Mouse (Mus musculus) stomach, embryonic 14.5 days (tissue): Measurements from ENCODE around the gene Trem3. TPM values are rescaled to one million over a fixed set of nuclear protein-coding genes. Genes with fewer than 3 reads are reported as not detected.

ENCODE experiments used
- ATAC-seq: fragments of 200-750 bp; cut with Nextera tagmentation; 2 replicates; pipeline ENCODE4 v1.8.0; 2017; ENCODE audit warnings: low read depth, moderate TSS enrichment; ENCODE audit not compliant: insufficient number of reproducible peaks, insufficient read depth, low FRiP score
- H3K27ac ChIP-seq: fragments of 300-500 bp; sonication (generic); 2 replicates; pipeline ENCODE4 v1.5.1; 2014; ENCODE audit warnings: mild to moderate bottlenecking, low read length, moderate library complexity, mixed read lengths
- H3K27me3 ChIP-seq: fragments of 300-500 bp; sonication (generic); 2 replicates; pipeline ENCODE4 v1.6.1; 2014; ENCODE audit warnings: low read length, control low read depth, mixed read lengths; ENCODE audit not compliant: control insufficient read depth, insufficient read depth
- H3K36me3 ChIP-seq: fragments of 300-500 bp; sonication (generic); 2 replicates; pipeline ENCODE4 v1.6.1; 2014; ENCODE audit warnings: mild to moderate bottlenecking, control low read depth, low read length, moderate library complexity, mixed read lengths; ENCODE audit not compliant: control insufficient read depth, insufficient read depth
- H3K4me1 ChIP-seq: fragments of 300-500 bp; sonication (generic); 2 replicates; pipeline ENCODE4 v1.6.1; 2014; ENCODE audit warnings: low read length, control low read depth, mixed read lengths; ENCODE audit not compliant: control insufficient read depth, insufficient read depth
- H3K4me2 ChIP-seq: fragments of 300-500 bp; sonication (generic); replicated peaks from 2 replicates; pipeline ENCODE4 v1.6.1; 2014; ENCODE audit warnings: low read depth, low read length, control low read depth
- H3K4me3 ChIP-seq: fragments of 300-500 bp; sonication (generic); 2 replicates; pipeline ENCODE4 v1.5.1; 2014; ENCODE audit warnings: low read depth, low read length, control low read depth
- H3K9ac ChIP-seq: fragments of 300-500 bp; sonication (generic); replicated peaks from 2 replicates; pipeline ENCODE4 v1.6.1; 2014; ENCODE audit warnings: low read depth, mild to moderate bottlenecking, control low read depth, low read length, moderate library complexity, mixed read lengths
- H3K9me3 ChIP-seq: fragments of 300-500 bp; sonication (generic); 2 replicates; pipeline ENCODE4 v1.6.1; 2016; ENCODE audit warnings: low read depth, low read length, control low read depth; ENCODE audit not compliant: control insufficient read depth
- WGBS: fragments of 180-500 bp; shearing (Covaris S2); extraction: QIAGEN DNeasy Blood & Tissue Kit; methylation state at CpG from one replicate; pipeline ENCODE4 v1.1.7; 2014; 5-methylcytosine and 5-hydroxymethylcytosine counted together
- polyA plus RNA-seq: library from polyadenylated mRNA; unstranded; fragments of >200 nt; fragmentation: Nextera tagmentation; extraction: Ambion mirVana; gene quantifications from 2 replicates; pipeline ENCODE4 v1.2.1, GENCODE M21; 2014

Gene Trem3
- polyA plus RNA-seq, 1 experiment from 2014 or later: not detected

DNA sequence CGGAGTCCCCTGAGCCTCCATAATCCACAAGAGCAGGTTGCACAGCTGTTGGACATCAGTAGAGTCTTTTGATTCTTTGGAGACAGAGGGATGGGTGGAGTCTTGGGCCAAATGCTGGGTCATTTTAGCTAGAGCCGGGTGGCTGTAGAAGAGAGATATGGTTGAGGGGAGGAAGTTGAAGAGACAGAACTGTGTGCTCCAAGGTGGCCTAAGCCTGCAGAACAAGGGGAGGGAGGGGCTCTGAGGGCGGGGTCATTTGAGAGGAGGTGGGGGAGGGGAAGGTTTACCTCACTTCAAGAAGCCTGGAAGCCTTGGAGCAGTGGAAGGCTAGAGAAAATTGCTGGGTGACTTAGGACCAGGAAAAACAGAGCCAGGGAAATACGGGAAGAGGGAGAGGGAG is 51.6 kb downstream of the Trem3 start, which contains the start of gene Treml2:
Gene Treml2, plus strand, starts transcription at position 296 of the 400 bp plus-strand sequence.
- 15% methylated on average over 3 of the region's 4 CpGs for WGBS
- H3K9ac ChIP-seq: no peak within 1 kb of the TSS
- H3K4me2 ChIP-seq: no peak within 1 kb of the TSS
- no peaks in the 10 kb centered on the region for H3K4me1 ChIP-seq
- no peaks in the 10 kb centered on the region for H3K9me3 ChIP-seq
- H3K36me3 ChIP-seq: no peaks in the 10 kb centered on the region
- ATAC-seq: peak; percentile 30; the same call in 1 of the 2 replicates
- no peak within 1 kb of the TSS for H3K4me3 ChIP-seq
- H3K27ac ChIP-seq: no peak within 1 kb of the TSS
- H3K27me3 ChIP-seq: no peaks in the 10 kb centered on the region

- WGBS: 52% methylated on average over 7 of the region's 7 CpGs
- H3K4me1 ChIP-seq: no peaks in the 10 kb centered on the region
- no peak overlapping the region for H3K4me2 ChIP-seq
- H3K27me3 ChIP-seq: no peaks in the 10 kb centered on the region
- no peak overlapping the region for H3K9ac ChIP-seq
- no peak for ATAC-seq
- no peaks in the 10 kb centered on the region for H3K9me3 ChIP-seq
- no peaks in the 10 kb centered on the region for H3K36me3 ChIP-seq
- H3K27ac ChIP-seq: no peak overlapping the region
- H3K4me3 ChIP-seq: no peak overlapping the region
Observed at GRCm38 (mm10) chr17:48299756-48300155, 52.2 kb downstream of the Trem3 start.

DNA sequence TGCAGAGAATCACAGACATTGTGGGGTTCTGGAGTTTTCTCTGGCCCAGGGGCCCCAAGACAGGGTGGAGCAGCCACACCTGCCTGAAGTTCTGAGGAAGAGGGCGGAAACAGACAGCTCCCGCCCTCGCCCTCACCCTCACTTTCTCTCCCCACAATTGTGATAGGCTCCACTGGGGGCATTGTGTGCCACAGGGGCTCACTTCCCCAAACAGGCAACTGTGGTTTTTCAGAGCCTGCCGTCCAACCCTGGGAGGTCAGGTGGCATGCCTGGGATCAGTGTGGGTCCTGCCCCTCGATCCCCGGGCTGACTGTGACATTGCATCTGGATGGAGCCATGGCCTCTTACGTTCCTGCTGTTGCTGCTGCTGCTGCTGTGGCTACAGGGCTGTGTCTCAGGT is 52.6 kb downstream of the Trem3 start:
- Histone ChIP-seq H3K27ac (no peak overlapping the region), H3K4me3 (no peak overlapping the region), H3K27me3 (no peaks in the 10 kb centered on the region), H3K4me2 (no peak overlapping the region), H3K9me3 (no peaks in the 10 kb centered on the region), H3K4me1 (no peaks in the 10 kb centered on the region), H3K36me3 (no peaks in the 10 kb centered on the region), H3K9ac (no peak overlapping the region)
- 57% methylated on average over 7 of the region's 7 CpGs for WGBS
- ATAC-seq: no peak

GRCm38 (mm10) chr17:48300861-48301260 is 53.3 kb downstream of the Trem3 start:
- no peaks in the 10 kb centered on the region for H3K27me3 ChIP-seq
- WGBS: 69% methylated on average over 9 of the region's 9 CpGs
- H3K4me2 ChIP-seq: no peak overlapping the region

GRCm38 (mm10) chr17:48301792-48302191 is 54.2 kb downstream of the Trem3 start:
- Histone ChIP-seq H3K27me3 (no peaks in the 10 kb centered on the region), H3K9me3 (no peaks in the 10 kb centered on the region), H3K9ac (no peak overlapping the region), H3K4me2 (no peak overlapping the region), H3K27ac (no peak overlapping the region), H3K36me3 (no peaks in the 10 kb centered on the region), H3K4me3 (no peak overlapping the region), H3K4me1 (no peaks in the 10 kb centered on the region)
- no peak for ATAC-seq
- 89% methylated on average over 5 of the region's 5 CpGs for WGBS

More at GRCm38 (mm10) chr17:48300861-48301260, 53.3 kb downstream of the Trem3 start:
- Histone ChIP-seq H3K9me3 (no peaks in the 10 kb centered on the region), H3K27ac (no peak overlapping the region), H3K36me3 (no peaks in the 10 kb centered on the region), H3K9ac (no peak overlapping the region), H3K4me1 (no peaks in the 10 kb centered on the region), H3K4me3 (no peak overlapping the region)
- no peak for ATAC-seq

Other genes starting within 250 kb of the Trem3 start
- not detected in 2 replicates for gene 1700122O11Rik, start 209.5 kb upstream of the Trem3 start, polyA plus RNA-seq
- gene 1700067P10Rik, start 158.5 kb upstream of the Trem3 start, polyA plus RNA-seq: not detected in 2 replicates
- gene 9830107B12Rik, start 101.5 kb upstream of the Trem3 start, polyA plus RNA-seq: not detected in 2 replicates
- gene A530064D06Rik, start 80.5 kb upstream of the Trem3 start, polyA plus RNA-seq: not detected in 2 replicates
- not detected in 2 replicates for gene Trem1, start 15.0 kb upstream of the Trem3 start, polyA plus RNA-seq
- gene Treml4, start 16.5 kb downstream of the Trem3 start, polyA plus RNA-seq: 0.34 and 0.69 TPM in 2 replicates
- 0.08 and 0.17 TPM in 2 replicates for gene Treml2, start 51.7 kb downstream of the Trem3 start, polyA plus RNA-seq
- gene B430306N03Rik, start 68.4 kb downstream of the Trem3 start, polyA plus RNA-seq: 0.51 and 0.59 TPM in 2 replicates
- gene Trem2, start 98.6 kb downstream of the Trem3 start, polyA plus RNA-seq: 4.4 and 5.7 TPM in 2 replicates
- gene Treml1, start 112.1 kb downstream of the Trem3 start, polyA plus RNA-seq: 0.45 and 0.98 TPM in 2 replicates
- gene Nfya, start 162.1 kb downstream of the Trem3 start, polyA plus RNA-seq: 24.1 and 26.5 TPM in 2 replicates
- 62.8 and 67.4 TPM in 2 replicates for gene Oard1, start 162.2 kb downstream of the Trem3 start, polyA plus RNA-seq
- 2.9 and 3.5 TPM in 2 replicates for gene Apobec2, start 185.2 kb downstream of the Trem3 start, polyA plus RNA-seq
- gene Tspo2, start 203.7 kb downstream of the Trem3 start, polyA plus RNA-seq: 0.82 and 1.5 TPM in 2 replicates
- 11.6 and 12.5 TPM in 2 replicates for gene Unc5cl, start 207.1 kb downstream of the Trem3 start, polyA plus RNA-seq